Mouse (Mus musculus) fat pad, adult 2 months (tissue): ENCODE measurements around the gene Ypel3.
"Not testable (repeated sequence)": the region's sequence is repeated elsewhere in the genome, so short reads cannot be mapped to it uniquely, and the experiment has no call there.

Experiments
- DNase-seq: peaks from one replicate; pipeline ENCODE4 v3.0.0-alpha.2; 2011; ENCODE audit warnings: low read depth, low spot score; ENCODE audit errors: extremely low read depth

Ypel3 gene

GRCm38 (mm10) chr7:126765540-126765939, 11.2 kb upstream of the Ypel3 start:
- no peak for DNase-seq

DNA sequence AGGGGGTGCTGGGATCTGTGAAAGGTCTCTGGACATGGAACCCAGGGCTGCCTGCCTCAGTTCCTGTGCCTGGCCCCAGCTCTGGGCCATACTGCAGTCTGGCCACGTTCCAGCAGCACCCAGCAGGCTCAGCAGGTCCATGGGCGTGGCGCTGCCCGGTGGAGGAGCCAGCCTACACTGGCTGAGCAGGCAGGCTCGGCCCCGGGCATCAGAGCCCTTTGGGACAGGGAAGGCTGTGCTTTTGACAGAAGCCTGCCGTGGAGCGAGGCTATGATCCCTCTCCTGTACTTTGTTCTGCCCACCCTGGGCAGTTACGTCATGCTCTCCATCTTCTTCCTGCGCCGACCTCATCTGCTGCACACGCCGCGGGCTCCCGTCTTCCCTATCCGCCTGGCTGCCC, 10.6 kb upstream of the Ypel3 start, which contains the start of gene Gdpd3:
Gene Gdpd3, plus strand, starts transcription at position 134 of the 400 bp plus-strand sequence.
- no peak for DNase-seq

- no peak for DNase-seq
Measured at GRCm38 (mm10) chr7:126767001-126767400, 9.8 kb upstream of the Ypel3 start.

DNA sequence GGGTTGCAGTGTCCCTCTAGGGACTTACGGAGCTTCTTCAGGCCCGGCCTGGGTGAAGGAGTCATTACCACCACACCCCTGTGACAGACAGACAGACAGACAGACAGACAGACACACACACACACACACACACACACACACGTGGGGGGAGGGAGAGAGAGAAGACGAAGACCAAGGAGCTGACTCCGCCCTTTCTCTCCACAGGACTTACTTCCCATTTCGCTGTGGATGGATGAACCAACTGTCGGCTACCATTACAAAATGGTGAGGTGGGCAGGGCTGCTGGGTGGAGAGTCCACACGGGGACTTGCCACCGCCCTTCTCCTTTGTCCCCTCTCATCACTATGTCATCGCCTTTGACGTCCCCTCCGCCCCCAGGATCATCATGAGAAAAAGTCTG, 6.0 kb upstream of the Ypel3 start:
- DNase-seq = no peak

DNA sequence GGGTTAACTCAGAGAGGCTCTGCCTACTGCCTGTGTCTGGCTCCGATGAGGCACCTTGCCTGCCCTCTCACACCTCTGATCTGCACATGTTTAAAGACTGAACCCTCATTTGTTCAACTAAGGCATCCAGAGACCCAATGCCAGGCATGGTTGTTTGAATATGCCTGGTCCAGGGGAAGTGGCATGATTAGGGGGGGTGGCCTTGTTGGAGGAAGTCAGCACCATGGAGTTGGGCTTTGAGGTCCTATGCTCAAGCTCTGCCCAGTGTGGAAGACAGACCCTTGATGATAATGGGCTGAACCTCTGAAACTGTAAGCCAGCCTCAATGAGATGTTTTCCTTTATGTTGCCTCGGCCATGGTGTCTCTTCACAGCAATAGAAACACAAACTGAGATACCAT, 3.4 kb upstream of the Ypel3 start:
- DNase-seq = no peak

- DNase-seq = no peak
Measured at GRCm38 (mm10) chr7:126774463-126774862, 2.3 kb upstream of the Ypel3 start.

- DNase-seq = no peak
Measured at GRCm38 (mm10) chr7:126775185-126775977, 1.4 kb upstream of the Ypel3 start.

GRCm38 (mm10) chr7:126775978-126776234, 849 bp upstream of the Ypel3 start:
- DNase-seq = no peak

GRCm38 (mm10) chr7:126777476-126777875, 721 bp downstream of the Ypel3 start:
- no peak for DNase-seq

DNA sequence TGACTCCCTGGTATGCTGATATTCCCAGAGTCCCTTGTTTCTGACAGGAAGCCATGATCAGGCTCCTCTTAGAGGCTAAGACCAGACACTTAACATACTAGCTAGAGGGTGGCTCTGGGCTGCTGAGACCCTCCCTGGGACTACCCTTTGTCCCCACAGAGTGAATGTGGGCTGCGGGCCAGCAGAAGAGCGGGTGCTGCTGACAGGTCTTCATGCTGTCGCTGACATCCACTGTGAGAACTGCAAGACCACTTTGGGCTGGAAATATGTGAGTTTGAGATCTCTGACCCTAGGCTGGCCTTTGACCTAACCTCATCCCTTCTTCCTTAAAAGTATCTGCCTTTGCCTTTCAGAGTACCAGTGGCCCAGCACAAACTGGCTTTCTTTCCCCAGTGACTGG, 1.4 kb downstream of the Ypel3 start:
- no peak for DNase-seq

- not testable (repeated sequence) for DNase-seq
Measured at GRCm38 (mm10) chr7:126779101-126779500, 2.3 kb downstream of the Ypel3 start.

DNA sequence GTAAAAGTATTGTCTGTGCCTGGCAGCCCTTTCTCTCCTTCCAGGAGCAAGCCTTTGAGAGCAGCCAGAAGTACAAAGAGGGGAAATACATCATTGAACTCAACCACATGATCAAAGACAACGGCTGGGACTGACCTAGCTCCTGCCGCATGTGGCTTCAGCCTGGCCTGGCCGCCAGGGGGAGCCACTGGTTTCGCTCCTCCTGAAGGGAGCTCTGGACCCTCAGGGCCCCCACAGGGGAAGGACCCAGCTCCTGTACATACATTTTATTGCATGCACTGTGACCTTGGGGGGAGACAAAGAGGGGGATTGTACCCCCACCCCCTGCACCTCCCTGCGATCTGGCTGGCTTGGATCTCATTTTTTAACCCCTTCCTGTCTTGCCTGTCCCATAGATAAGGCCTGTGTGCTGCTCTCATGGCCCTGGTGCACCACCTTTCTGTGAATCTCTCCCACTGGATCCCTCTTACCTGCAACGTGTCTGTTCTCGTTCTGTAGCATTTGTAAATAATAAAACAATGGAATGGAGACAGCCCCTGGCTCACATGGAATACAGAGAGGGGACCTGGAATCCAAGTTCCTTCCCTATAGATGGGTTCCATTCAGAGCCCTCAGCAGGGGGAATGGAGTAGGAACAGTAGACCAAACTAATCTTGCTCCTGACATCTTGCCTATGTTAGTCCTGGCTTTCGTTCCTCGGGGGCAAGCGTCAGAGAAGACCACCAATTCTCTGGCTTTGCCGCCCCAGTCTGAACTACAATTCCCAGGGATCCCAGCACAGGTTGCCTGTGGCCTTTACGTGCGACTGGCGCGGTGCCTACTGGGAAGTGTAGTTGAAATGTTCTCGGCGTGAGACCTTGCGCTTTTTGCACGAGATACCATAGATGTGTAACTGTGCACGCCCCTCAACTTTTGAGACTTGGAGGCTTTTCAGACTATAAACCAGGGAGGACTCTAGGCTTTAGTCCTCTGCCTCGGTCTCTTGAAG, 3.5 kb downstream of the Ypel3 start:
- DNase-seq = no peak

- DNase-seq = no peak
Measured at GRCm38 (mm10) chr7:126780971-126781635, 4.3 kb downstream of the Ypel3 start, which contains the start of gene Tbx6. Gene Tbx6, plus strand, starts transcription at chr7:126781483.

GRCm38 (mm10) chr7:126781661-126782370, 5.1 kb downstream of the Ypel3 start:
- no peak for DNase-seq

DNA sequence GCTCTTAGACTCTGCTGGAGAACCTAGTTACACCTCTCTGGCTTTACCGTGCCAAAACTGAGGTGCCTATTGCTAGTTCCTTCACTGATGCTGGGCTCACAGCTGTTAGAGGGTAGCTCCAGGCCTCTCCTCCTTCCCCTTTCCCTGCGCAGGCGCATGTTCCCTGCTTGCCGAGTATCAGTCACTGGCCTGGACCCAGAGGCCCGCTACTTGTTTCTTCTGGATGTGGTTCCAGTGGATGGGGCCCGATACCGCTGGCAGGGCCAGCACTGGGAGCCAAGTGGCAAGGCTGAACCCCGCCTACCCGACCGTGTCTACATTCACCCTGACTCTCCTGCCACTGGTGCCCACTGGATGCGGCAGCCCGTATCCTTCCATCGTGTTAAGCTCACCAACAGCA, 5.9 kb downstream of the Ypel3 start:
- DNase-seq = no peak

DNA sequence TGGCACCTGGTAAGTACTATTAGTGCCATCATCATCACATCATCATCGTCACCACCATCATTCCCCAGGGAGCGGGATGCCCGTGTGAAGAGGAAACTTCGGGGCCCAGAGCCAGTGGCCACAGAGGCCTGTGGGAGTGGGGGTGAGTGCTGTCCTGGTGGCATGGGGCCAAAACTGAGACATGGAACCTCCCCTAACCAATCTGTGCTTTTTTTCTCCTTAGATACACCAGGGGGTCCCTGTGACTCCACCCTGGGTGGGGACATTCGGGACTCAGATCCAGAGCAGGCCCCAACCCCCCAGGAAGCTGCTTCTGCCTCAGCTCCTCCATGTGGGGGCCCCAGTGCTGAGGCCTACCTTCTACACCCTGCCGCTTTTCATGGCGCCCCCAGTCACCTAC, 7.7 kb downstream of the Ypel3 start:
- DNase-seq = no peak

GRCm38 (mm10) chr7:126785056-126785455, 8.3 kb downstream of the Ypel3 start:
- no peak for DNase-seq

DNA sequence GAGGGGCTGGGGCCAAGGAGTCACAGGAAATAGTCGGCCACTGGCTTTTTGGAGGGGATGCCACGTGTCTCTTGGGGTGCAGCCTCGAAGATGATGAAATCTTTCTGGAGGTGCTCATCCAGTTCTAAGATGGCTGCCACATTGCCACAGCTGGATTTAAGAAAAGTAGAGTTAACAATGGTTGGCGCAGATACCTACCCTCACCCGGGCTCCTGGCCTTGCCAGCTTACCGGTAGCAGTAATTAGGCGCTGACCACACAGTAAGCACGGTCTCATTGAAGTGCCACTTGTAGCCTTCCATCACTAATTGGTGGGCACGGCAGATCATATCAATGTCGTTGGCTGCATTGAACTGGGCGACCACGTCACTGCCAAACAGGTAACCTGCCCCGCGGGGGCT, 9.4 kb downstream of the Ypel3 start:
- DNase-seq = no peak

DNA sequence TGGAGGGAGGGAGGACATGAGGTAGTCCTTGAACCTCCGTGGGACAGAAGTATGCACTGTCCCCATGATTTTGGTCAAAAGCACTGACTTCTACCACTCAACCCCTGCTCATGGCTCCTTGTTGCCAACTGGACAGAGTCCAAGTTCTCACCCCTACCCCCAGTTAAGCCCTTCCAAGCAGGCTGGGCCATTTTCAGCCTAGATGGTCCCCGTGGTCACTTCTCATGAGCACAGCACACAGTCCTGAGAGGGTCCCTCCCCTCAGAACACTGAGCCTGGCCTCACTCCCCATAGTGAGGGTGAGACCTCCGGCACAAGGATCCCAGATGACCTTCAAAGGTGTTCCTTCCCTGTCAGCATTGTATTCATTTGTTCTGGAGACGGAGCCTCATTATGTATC, 12.4 kb downstream of the Ypel3 start:
- no peak for DNase-seq

- no peak for DNase-seq
Measured at GRCm38 (mm10) chr7:126791851-126792720, 15.3 kb downstream of the Ypel3 start, which contains the start of gene Ppp4c. Gene Ppp4c, minus strand, starts transcription at chr7:126792496.
